Mouse (Mus musculus): Measurements from ENCODE around the gene Cdk5r2. TPM values are rescaled to one million over a fixed set of nuclear protein-coding genes. Genes with fewer than 3 reads are reported as not detected.
"Not testable (repeated sequence)": the region's sequence is repeated elsewhere in the genome, so short reads cannot be mapped to it uniquely, and the experiment has no call there.

The Cdk5r2 gene
- total RNA-seq (2021), result 1 to 10 TPM; 4.8 to 6.6 TPM
- long read RNA-seq, experiment 1, transcript Cdk5r2-201 (1 exons, 2,799 nt), result major isoform, 5 of 5 reads
- long read RNA-seq, experiment 1, partial matches to known transcripts, result 0 of 5 reads
- long read RNA-seq, experiment 1, other reads (novel, unspliced or antisense), result 0 of 5 reads
- long read RNA-seq, experiment 2, partial matches to known transcripts, result 0 of 3 reads
- long read RNA-seq, experiment 2, other reads (novel, unspliced or antisense), result 0 of 3 reads

- peak; percentile 87 for DNase-seq
Observed at GRCm38 (mm10) chr1:74854306-74855056, at the start of gene Cdk5r2. Cdk5r2 (plus strand) TSS chr1:74854934.

- no peak for DNase-seq
Observed at GRCm38 (mm10) chr1:74805340-74805835, 49.3 kb upstream of the Cdk5r2 start.

GRCm38 (mm10) chr1:74805843-74806242, 48.9 kb upstream of the Cdk5r2 start:
- DNase-seq, result no peak

- peak; percentile 62 for DNase-seq
Observed at GRCm38 (mm10) chr1:74806360-74807311, 48.1 kb upstream of the Cdk5r2 start.

- DNase-seq, result peak; percentile 66
Observed at GRCm38 (mm10) chr1:74807551-74808071, 47.1 kb upstream of the Cdk5r2 start.

GRCm38 (mm10) chr1:74808078-74808477, 46.7 kb upstream of the Cdk5r2 start:
- peak; percentile 95 for DNase-seq

- DNase-seq, result no peak
Observed at GRCm38 (mm10) chr1:74809007-74809406, 45.7 kb upstream of the Cdk5r2 start.

GRCm38 (mm10) chr1:74814931-74815647, 39.6 kb upstream of the Cdk5r2 start:
- no peak for DNase-seq

- DNase-seq, result not testable (repeated sequence)
Observed at GRCm38 (mm10) chr1:74815965-74816364, 38.8 kb upstream of the Cdk5r2 start.

- DNase-seq, result peak; percentile 95
Observed at GRCm38 (mm10) chr1:74816612-74817199, 38.0 kb upstream of the Cdk5r2 start.

- no peak for DNase-seq
Observed at GRCm38 (mm10) chr1:74817219-74817618, 37.5 kb upstream of the Cdk5r2 start.

GRCm38 (mm10) chr1:74818509-74818908, 36.2 kb upstream of the Cdk5r2 start:
- no peak for DNase-seq

- not testable (repeated sequence) for DNase-seq
Observed at GRCm38 (mm10) chr1:74823598-74823997, 31.1 kb upstream of the Cdk5r2 start.

- peak; percentile 25 for DNase-seq
Observed at GRCm38 (mm10) chr1:74824518-74825302, 30.0 kb upstream of the Cdk5r2 start.

GRCm38 (mm10) chr1:74830061-74830460, 24.7 kb upstream of the Cdk5r2 start:
- DNase-seq, result no peak

- no peak for DNase-seq
Observed at GRCm38 (mm10) chr1:74833255-74833654, 21.5 kb upstream of the Cdk5r2 start.

- no peak for DNase-seq
Observed at GRCm38 (mm10) chr1:74843090-74843489, 11.6 kb upstream of the Cdk5r2 start.

GRCm38 (mm10) chr1:74846341-74846740, 8.4 kb upstream of the Cdk5r2 start:
- DNase-seq, result no peak

- no peak for DNase-seq
Observed at GRCm38 (mm10) chr1:74848946-74849345, 5.8 kb upstream of the Cdk5r2 start.

GRCm38 (mm10) chr1:74850251-74850650, 4.5 kb upstream of the Cdk5r2 start:
- DNase-seq, result no peak
